Mouse (Mus musculus) midbrain, embryonic 10.5 days (tissue): ENCODE data around the gene Mphosph8. TPM values are rescaled to one million over a fixed set of nuclear protein-coding genes. Genes with fewer than 3 reads are reported as not detected.

Source experiments
- DNase-seq: peaks from one replicate; pipeline ENCODE4 v3.0.0-alpha.2; 2017; ENCODE audit warnings: low spot score
- H3K27ac ChIP-seq: fragments of 300-500 bp; sonication (generic); replicated peaks from 2 replicates; pipeline ENCODE4 v1.5.1; 2016; ENCODE audit warnings: mild to moderate bottlenecking
- H3K27me3 ChIP-seq: fragments of 300-500 bp; sonication (generic); 2 replicates; pipeline ENCODE4 v1.6.1; 2016; ENCODE audit warnings: low read depth, mild to moderate bottlenecking; ENCODE audit not compliant: poor library complexity, severe bottlenecking
- H3K36me3 ChIP-seq: fragments of 300-500 bp; sonication (generic); 2 replicates; pipeline ENCODE4 v1.6.1; 2016; ENCODE audit warnings: mild to moderate bottlenecking, moderate library complexity
- H3K4me1 ChIP-seq: fragments of 300-500 bp; sonication (generic); 2 replicates; pipeline ENCODE4 v1.6.1; 2016
- H3K4me3 ChIP-seq: fragments of 300-500 bp; sonication (generic); 2 replicates; pipeline ENCODE4 v1.5.1; 2016; ENCODE audit warnings: mild to moderate bottlenecking, moderate library complexity
- H3K9me3 ChIP-seq: fragments of 300-500 bp; sonication (generic); replicated peaks from 2 replicates; pipeline ENCODE4 v1.6.1; 2016; ENCODE audit warnings: mild to moderate bottlenecking
- WGBS: fragments of 180-500 bp; shearing (Covaris S2); methylation state at CpG from one replicate; pipeline ENCODE4 v1.1.7; 2016; 5-methylcytosine and 5-hydroxymethylcytosine counted together
- polyA plus RNA-seq: library from polyadenylated mRNA; unstranded; fragments of >200 nt; fragmentation: Nextera tagmentation; extraction: Ambion mirVana; gene quantifications from 2 replicates; pipeline ENCODE4 v1.2.1, GENCODE M21; 2016

Mphosph8 gene
- 40.6 and 43.4 TPM in 2 replicates for polyA plus RNA-seq

GRCm38 (mm10) chr14:56667969-56668802 is at the start of gene Mphosph8:
Mphosph8 (plus strand) TSS chr14:56668248.
- H3K4me3 ChIP-seq = peak within 1 kb of the TSS; percentile 62
- peaks cover 19% of the 10 kb centered on the region for H3K4me1 ChIP-seq
- H3K36me3 ChIP-seq = peaks cover 20% of the 10 kb centered on the region
- peak within 1 kb of the TSS; percentile 96 for H3K27ac ChIP-seq
- H3K9me3 ChIP-seq = no peaks in the 10 kb centered on the region
- under 1% methylated on average over 70 of the region's 70 CpGs for WGBS
- DNase-seq = peak; percentile 100
- no peaks in the 10 kb centered on the region for H3K27me3 ChIP-seq

- WGBS = 93% methylated on average over 8 of the region's 8 CpGs
- no peak for DNase-seq
- Histone ChIP-seq H3K27me3 (no peaks in the 10 kb centered on the region), H3K27ac (no peak overlapping the region), H3K36me3 (no peaks in the 10 kb centered on the region), H3K9me3 (no peaks in the 10 kb centered on the region), H3K4me3 (no peak overlapping the region), H3K4me1 (no peaks in the 10 kb centered on the region)
Observed at GRCm38 (mm10) chr14:56620425-56620824, 47.6 kb upstream of the Mphosph8 start.

DNA sequence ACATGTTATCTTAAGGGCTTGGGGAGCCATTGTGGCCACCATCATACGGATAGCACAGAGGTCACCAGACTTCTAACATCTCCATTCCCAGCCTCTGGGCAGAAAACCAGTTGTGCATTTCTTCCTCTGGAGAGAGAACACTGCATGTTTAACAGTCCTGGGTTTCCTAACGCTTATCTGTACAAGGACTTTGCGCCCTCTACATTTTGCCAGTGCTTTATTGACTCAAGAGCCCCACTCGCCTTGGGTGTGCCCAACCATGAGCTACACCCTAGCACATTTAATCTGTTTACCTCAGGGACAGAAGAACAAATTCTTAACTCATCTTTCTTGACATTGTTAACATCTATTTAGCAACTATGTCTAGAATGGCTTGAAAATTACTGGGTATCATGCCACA is 41.8 kb upstream of the Mphosph8 start:
- Histone ChIP-seq H3K36me3 (no peaks in the 10 kb centered on the region), H3K27ac (no peak overlapping the region), H3K4me3 (no peak overlapping the region), H3K27me3 (no peaks in the 10 kb centered on the region), H3K4me1 (no peaks in the 10 kb centered on the region), H3K9me3 (no peaks in the 10 kb centered on the region)
- WGBS = 89% methylated on average over 4 of the region's 4 CpGs
- no peak for DNase-seq

DNA sequence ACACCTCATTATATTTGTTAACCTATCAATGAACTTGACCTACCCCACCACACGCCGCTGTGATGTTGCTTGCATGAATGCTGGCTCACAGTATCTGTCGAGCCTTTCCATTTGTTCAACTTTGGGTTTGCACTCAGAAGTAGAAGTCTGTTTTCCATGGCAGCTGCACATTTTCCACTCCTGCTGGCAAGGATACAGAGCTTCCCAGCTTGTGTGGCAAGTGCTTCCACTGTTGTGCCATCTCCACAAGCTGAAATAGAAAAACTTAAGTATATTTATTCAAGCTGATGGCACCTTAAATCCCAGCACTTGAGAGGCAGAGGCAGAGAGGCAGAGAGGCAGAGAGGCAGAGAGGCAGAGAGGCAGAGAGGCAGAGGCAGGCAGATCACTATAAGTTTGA is 39.7 kb upstream of the Mphosph8 start:
- no peak overlapping the region for H3K27ac ChIP-seq
- H3K4me3 ChIP-seq = no peak overlapping the region
- H3K9me3 ChIP-seq = no peaks in the 10 kb centered on the region
- H3K36me3 ChIP-seq = no peaks in the 10 kb centered on the region
- DNase-seq = no peak
- 96% methylated on average over 3 of the region's 3 CpGs for WGBS
- H3K4me1 ChIP-seq = no peaks in the 10 kb centered on the region
- no peaks in the 10 kb centered on the region for H3K27me3 ChIP-seq

- no peaks in the 10 kb centered on the region for H3K36me3 ChIP-seq
- H3K4me1 ChIP-seq = no peaks in the 10 kb centered on the region
- DNase-seq = no peak
- H3K9me3 ChIP-seq = no peaks in the 10 kb centered on the region
- 89% methylated on average over 2 of the region's 2 CpGs for WGBS
- no peak overlapping the region for H3K27ac ChIP-seq
- no peak overlapping the region for H3K4me3 ChIP-seq
- no peaks in the 10 kb centered on the region for H3K27me3 ChIP-seq
Observed at GRCm38 (mm10) chr14:56631109-56631508, 36.9 kb upstream of the Mphosph8 start.

DNA sequence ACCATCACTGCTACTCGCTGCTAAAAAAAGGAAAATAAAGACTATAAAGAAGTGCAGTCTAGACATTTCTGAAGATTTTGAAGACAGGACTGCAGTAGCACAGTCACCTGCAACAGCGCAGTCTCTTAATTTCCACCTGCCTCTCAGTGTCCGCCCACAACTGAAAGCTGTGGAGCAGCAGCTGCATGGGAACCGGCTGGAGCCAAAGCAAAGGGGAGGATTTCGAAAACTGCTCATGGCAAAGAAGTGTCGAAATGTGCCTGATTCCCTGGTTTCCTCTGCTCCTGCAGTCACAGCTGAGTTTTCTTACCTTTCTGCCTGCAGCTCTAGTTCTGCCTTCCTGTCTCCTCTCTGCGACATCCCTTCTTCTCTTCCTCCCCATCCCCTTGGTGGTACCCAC is 20.8 kb upstream of the Mphosph8 start:
- H3K9me3 ChIP-seq = no peaks in the 10 kb centered on the region
- no peak overlapping the region for H3K27ac ChIP-seq
- no peaks in the 10 kb centered on the region for H3K36me3 ChIP-seq
- no peak for DNase-seq
- 65% methylated on average over 7 of the region's 7 CpGs for WGBS
- H3K4me1 ChIP-seq = no peaks in the 10 kb centered on the region
- H3K4me3 ChIP-seq = no peak overlapping the region
- H3K27me3 ChIP-seq = no peaks in the 10 kb centered on the region

DNA sequence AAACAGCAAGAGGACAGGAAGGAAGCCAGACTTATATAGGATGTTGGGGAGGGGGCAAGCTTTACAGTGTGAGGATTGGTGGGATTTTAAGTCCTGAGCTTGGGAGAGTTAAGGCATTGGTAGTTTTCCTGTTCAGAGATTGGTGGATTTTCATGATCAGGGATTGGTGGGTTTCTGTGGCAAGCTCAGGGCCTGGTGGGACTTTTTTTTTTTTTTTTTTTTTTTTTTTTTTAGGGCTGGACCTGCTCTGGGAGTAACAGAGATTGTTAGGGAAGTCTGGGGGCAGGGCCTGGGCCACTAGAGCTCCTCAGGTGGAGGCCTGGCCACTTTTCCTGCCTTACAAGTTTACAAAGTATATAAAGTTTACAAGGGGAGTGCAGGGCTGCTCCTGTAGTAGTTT is 18.6 kb upstream of the Mphosph8 start:
- no peaks in the 10 kb centered on the region for H3K4me1 ChIP-seq
- no peaks in the 10 kb centered on the region for H3K27me3 ChIP-seq
- H3K27ac ChIP-seq = no peak overlapping the region
- no peak overlapping the region for H3K4me3 ChIP-seq
- no peak for DNase-seq
- H3K9me3 ChIP-seq = peaks cover 5% of the 10 kb centered on the region; the same call in 1 of the 2 replicates
- no peaks in the 10 kb centered on the region for H3K36me3 ChIP-seq

DNA sequence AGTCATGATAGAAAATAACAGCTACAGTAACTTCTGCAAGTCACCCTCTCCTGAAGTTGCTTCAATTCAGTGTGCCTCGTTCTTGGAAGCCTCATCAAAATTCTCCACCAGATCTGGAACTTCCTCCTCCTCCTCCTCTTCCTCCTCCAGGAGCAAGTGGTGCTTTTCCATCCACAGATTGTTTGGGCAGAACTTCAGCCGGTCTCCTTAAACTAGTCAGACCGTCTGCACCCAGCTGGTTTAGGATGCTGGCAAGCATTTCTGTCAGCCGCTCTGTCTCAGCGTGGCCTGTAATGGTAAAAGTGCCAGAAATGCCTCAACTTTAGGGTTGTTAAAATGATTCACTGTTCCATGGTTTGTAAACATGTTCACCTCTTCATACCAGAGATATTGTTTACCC is 2.4 kb upstream of the Mphosph8 start:
- 75% methylated on average over 5 of the region's 5 CpGs for WGBS
- Histone ChIP-seq H3K36me3 (no peaks in the 10 kb centered on the region), H3K4me3 (no peak overlapping the region), H3K9me3 (no peaks in the 10 kb centered on the region), H3K4me1 (peaks cover 19% of the 10 kb centered on the region), H3K27me3 (no peaks in the 10 kb centered on the region), H3K27ac (no peak overlapping the region)
- DNase-seq = no peak

DNA sequence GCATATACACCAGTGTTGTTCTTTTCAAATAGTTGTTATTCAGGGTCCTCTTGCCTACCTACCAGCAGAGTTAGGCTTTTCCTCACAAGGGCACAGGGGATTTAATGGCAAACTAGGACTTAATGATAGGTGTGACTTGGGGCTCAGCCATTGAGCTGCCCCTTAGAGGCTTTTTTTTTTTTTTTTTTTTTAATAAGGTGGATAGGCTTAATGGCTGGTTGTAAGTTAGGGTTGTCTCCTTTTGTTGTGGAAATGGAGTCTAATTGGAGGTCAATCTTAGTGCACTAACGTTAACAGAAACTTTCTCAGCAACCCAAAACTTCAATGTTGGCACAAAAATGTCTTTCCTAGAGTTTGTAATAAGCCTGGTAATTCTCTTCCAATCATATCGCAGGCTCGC is 1.1 kb upstream of the Mphosph8 start:
- Histone ChIP-seq H3K36me3 (peaks cover 7% of the 10 kb centered on the region), H3K27ac (peak overlapping the region; percentile 96; the same call in 1 of the 2 replicates), H3K27me3 (no peaks in the 10 kb centered on the region), H3K4me1 (peaks cover 19% of the 10 kb centered on the region), H3K9me3 (no peaks in the 10 kb centered on the region), H3K4me3 (peak overlapping the region; percentile 62; the same call in 1 of the 2 replicates)
- no peak for DNase-seq
- WGBS = 85% methylated on average over 3 of the region's 3 CpGs

GRCm38 (mm10) chr14:56669046-56669620 is 1.1 kb downstream of the Mphosph8 start:
- H3K27me3 ChIP-seq = no peaks in the 10 kb centered on the region
- H3K27ac ChIP-seq = peak overlapping the region; percentile 96
- peaks cover 19% of the 10 kb centered on the region for H3K4me1 ChIP-seq
- H3K9me3 ChIP-seq = no peaks in the 10 kb centered on the region
- H3K4me3 ChIP-seq = peak overlapping the region; percentile 62
- 15% methylated on average over 13 of the region's 13 CpGs for WGBS
- H3K36me3 ChIP-seq = peaks cover 29% of the 10 kb centered on the region
- DNase-seq = no peak

- Histone ChIP-seq H3K27ac (no peak overlapping the region), H3K9me3 (no peaks in the 10 kb centered on the region), H3K27me3 (no peaks in the 10 kb centered on the region), H3K4me1 (no peaks in the 10 kb centered on the region), H3K36me3 (peaks cover 100% of the 10 kb centered on the region), H3K4me3 (no peak overlapping the region)
- DNase-seq = no peak
- WGBS = 83% methylated on average over 1 of the region's 1 CpGs
Observed at GRCm38 (mm10) chr14:56685426-56685825, 17.4 kb downstream of the Mphosph8 start.

GRCm38 (mm10) chr14:56689116-56689515 is 21.1 kb downstream of the Mphosph8 start:
- H3K36me3 ChIP-seq = peaks cover 100% of the 10 kb centered on the region
- H3K27ac ChIP-seq = no peak overlapping the region
- H3K27me3 ChIP-seq = no peaks in the 10 kb centered on the region
- WGBS = 94% methylated on average over 1 of the region's 1 CpGs
- H3K9me3 ChIP-seq = no peaks in the 10 kb centered on the region
- no peaks in the 10 kb centered on the region for H3K4me1 ChIP-seq
- no peak overlapping the region for H3K4me3 ChIP-seq
- no peak for DNase-seq

GRCm38 (mm10) chr14:56689766-56690165 is 21.7 kb downstream of the Mphosph8 start:
- no peak for DNase-seq

More at GRCm38 (mm10) chr14:56689766-56690165, 21.7 kb downstream of the Mphosph8 start:
- WGBS = 89% methylated on average over 1 of the region's 1 CpGs
- H3K4me1 ChIP-seq = no peaks in the 10 kb centered on the region
- no peaks in the 10 kb centered on the region for H3K9me3 ChIP-seq
- no peak overlapping the region for H3K27ac ChIP-seq
- H3K27me3 ChIP-seq = no peaks in the 10 kb centered on the region
- no peak overlapping the region for H3K4me3 ChIP-seq
- peaks cover 100% of the 10 kb centered on the region for H3K36me3 ChIP-seq
